Mouse (Mus musculus) layer of hippocampus, adult 11-12 months (tissue): Measurements from ENCODE around the gene Ppa1.
A peak's percentile ranks its signal among the peaks of the same experiment; 100 is the strongest.
"Not testable (repeated sequence)": the region's sequence is repeated elsewhere in the genome, so short reads cannot be mapped to it uniquely, and the experiment has no call there.

Experiments used
- DNase-seq: peaks from one replicate; pipeline ENCODE4 v3.0.0; 2022; ENCODE audit warnings: low spot score

Ppa1 gene

DNA sequence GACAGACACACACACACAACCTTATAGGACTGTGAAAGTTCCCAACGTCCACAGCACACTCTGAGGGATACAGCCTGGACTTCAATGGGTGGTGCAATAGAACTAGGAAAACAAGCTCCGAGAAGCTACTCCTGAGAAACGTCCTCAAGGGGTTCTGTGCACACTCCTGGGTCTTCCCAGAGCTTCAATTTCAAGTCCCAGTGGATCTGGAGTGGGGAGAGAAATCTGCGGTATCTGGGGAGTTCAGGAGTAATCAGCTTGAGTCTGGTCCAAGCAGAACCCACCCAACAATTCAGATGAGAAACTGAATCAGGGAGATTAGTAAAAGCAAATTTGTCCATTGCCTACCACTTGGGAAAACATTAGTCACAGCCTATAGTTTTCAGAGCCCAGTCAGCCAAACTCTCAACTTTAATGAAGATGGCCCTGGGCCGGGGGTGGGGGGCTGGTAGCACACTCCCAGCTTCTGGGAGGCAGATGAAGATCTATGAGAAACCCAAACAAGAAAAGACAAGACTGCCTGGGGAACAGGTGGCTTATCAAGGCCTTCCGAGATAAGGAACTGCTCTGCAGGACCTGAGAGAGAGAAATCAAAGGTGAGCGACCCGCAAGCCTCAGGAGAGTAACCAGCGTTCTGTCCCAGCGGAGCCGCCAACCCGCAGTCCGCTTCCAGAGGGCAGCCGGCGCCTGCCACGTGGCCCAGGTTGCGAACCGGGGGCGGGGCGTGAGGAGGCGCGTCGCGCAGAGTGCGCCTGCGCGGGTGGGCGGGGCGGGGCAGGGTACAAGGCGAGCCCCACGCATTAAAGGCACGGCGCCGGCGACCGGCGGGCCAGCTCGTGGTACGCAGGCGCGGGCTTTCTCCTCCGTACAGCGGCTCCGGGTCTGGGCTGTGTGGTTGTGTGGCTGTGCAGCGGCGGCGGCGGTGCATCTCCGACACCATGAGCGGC is at the start of gene Ppa1:
Ppa1 (plus strand) TSS at position 763 of the 947 bp plus-strand sequence.
- peak; percentile 79 for DNase-seq

- no peak for DNase-seq
Measured at GRCm38 (mm10) chr10:61599556-61600114, 48.7 kb upstream of the Ppa1 start.

DNA sequence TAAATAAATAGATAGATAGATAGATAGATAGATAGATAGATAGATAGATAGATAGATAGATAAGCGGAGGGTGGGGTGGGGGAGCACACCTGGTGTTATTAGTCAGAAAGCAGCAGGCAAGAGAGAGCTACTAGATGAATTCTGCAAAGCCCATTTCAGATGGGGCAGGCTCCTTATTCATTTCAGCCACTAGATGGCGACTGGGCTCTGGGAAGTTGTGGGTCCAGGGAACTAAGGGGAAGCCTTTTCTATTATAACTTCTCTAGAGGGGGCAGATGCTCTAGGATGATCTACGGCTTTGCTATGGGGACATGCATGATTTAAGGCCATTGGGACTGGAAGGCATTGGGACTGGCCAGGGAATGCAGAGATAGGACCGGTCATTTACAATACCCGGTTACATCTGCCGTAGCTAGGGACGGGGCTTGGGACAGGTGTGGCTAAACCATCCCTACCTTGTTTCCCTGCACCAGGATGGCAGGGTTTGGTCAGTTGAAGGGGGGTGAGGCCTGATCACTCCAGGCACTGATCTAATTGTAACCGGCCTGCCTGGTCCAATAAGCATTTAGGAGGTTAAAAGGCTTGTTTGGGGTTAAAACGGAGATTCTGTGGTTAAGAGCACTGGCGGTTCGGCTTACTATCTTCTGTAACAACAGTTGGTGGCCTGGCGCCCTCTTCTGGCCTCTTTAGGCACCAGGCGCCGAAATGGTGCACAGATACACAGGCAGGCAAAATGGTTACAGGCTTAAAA is 45.9 kb upstream of the Ppa1 start:
- DNase-seq, result peak; percentile 55

- DNase-seq, result no peak
Measured at GRCm38 (mm10) chr10:61604376-61605065, 43.8 kb upstream of the Ppa1 start.

DNA sequence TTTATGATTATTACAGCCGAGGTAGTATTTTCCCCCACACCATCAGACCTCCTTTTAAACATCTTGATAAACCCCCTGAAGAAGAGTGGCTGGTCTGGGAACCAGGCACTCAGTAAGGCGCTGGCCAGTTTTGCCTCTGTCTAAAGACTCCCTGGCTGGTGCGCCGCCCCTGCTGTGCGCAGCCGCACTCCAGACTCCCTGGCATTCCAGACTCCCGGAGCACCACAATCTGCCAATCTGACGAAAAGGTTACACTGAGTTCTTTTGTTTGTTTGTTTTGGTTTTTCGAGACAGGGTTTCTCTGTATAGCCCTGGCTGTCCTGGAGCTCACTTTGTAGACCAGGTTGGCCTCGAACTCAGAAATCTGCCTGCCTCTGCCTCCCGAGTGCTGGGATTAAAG is 43.0 kb upstream of the Ppa1 start:
- not testable (repeated sequence) for DNase-seq

DNA sequence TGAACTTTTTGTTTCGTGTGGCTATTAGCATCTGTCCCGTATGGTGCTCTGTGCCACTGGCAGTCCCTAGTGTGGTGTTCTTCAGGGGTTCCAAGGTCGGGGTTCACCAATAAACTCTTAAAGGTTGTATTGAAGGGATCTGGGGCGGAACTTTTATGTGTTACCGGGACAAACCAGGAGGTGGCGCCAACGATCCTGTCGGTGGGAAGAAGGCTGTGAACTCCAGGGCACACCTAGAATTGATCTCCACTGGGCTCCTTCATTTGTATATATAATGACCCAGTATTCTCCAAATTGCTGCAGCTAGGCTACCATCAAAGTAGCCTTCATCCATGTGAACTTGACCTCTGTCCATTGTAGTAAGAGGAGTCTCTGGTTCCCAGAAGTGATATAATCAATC is 42.5 kb upstream of the Ppa1 start:
- peak; percentile 49 for DNase-seq

DNA sequence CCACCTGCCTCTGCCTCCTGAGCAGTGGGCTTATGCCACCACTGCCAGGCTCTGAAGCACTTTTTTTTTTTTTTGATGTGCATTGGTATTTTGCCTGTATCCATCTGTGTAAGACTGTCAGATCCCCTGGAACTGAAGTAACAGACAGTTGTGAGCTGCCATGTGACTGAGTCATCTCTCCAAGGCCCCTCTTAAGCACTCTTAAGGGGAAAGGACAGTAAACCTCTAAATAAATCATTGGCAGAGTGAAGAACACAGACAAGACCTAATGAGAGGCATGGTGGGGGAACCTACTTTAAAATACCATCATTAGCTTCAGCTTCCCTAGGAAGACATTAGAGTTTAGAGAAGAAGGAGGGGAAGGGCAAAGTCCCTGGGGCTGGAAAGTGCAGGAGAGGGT is 40.1 kb upstream of the Ppa1 start:
- no peak for DNase-seq

- DNase-seq, result no peak
Measured at GRCm38 (mm10) chr10:61610650-61611235, 37.6 kb upstream of the Ppa1 start.

GRCm38 (mm10) chr10:61614311-61614710 is 34.0 kb upstream of the Ppa1 start:
- no peak for DNase-seq

- no peak for DNase-seq
Measured at GRCm38 (mm10) chr10:61618528-61618927, 29.8 kb upstream of the Ppa1 start.

GRCm38 (mm10) chr10:61621681-61622080 is 26.7 kb upstream of the Ppa1 start:
- peak; percentile 12 for DNase-seq

DNA sequence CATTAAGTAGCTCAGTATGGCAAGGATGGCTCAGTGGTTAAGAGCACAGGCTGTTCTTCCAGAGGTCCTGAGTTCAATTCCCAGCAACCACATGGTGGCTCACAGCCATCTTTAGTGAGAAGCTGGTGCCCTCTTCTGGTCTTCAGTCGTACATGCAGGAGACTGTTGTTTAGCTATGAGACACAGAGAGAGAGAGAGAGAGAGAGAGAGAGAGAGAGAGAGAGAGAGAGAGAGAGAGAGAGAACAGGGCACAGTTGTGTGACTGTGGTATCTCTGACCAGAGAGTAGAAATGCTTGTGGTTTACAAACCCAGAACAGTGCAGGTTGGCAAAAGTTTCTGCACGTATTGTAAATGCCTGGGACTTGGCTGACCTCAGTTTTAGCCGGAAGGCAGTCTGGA is 24.5 kb upstream of the Ppa1 start:
- not testable (repeated sequence) for DNase-seq

- DNase-seq, result no peak
Measured at GRCm38 (mm10) chr10:61624771-61625170, 23.6 kb upstream of the Ppa1 start.

DNA sequence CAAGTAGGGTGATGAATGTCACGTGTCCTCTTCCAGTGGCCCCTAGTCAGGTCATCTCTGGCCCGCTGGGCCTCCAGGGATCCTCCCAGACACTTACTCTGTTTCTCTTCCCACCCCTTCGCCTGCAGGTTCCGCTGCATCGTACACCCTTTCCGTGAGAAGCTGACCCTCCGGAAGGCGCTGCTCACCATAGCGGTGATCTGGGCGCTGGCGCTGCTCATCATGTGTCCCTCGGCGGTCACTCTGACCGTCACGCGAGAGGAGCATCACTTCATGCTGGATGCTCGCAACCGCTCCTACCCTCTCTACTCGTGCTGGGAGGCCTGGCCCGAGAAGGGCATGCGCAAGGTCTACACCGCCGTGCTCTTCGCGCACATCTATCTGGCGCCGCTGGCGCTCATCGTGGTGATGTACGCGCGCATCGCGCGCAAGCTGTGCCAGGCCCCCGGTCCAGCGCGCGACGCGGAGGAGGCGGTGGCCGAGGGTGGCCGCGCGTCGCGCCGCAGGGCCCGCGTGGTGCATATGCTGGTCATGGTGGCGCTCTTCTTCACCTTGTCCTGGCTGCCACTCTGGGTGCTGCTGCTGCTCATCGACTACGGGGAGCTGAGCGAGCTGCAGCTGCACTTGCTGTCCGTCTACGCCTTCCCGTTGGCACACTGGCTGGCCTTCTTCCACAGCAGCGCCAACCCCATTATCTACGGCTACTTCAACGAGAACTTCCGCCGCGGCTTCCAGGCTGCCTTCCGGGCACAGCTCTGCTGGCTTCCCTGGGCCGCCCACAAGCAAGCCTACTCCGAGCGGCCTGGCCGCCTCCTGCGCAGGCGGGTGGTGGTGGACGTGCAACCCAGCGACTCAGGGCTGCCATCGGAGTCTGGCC is 22.7 kb upstream of the Ppa1 start:
- no peak for DNase-seq

DNA sequence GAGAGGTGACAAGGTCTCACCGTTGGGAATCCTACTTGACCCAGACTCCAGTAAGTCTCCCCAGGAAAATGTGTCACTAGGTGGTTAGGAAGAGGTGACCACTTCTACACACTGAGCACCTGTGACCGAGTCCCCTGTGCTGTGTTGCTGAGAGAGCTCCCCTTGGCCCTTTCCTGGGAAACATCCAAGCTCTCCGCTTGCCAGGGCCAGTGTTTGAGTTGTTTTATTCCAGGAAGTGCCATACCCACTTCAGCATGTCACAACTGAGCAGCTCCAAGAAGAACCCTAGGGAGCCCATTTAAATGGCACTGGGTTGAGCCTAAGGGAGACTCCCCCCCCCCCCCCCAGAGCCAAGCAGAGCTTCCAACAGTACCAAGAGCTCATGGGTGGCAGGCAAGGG is 21.8 kb upstream of the Ppa1 start:
- DNase-seq, result no peak

DNA sequence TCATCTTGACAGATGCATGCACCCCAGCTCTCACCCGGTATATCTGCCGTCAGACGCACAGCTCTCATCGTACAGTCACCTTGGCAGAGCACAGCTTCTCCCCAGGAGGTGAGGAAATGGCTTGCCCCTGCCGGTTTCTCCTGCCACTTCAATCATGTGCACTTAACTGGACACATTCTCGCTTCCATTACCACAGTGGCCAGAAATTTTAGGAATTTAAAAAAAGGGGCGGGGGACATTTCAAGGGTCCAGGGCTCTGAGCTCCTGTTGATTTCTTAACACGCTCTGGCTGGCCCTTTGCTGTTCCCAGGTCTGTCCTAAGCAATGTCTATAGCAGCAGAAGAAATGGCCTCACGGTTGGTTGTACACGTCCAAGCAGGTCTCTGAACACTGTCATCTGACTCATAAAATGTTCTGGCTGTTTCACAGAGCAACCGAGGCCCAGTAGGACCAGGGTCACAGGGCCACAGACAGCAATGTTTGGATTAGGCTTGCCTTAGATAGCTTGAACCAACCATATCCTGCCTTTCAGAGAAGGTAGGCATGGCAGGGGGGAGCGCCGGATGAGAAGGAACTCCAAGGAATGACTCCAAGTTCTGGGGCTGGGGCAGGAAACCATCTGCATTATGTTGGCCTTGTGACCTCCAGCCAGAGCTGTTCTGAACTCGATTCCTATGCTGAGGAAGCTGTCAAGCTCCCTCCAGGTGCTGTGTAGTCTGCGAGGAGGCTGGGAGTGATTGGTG is 21.0 kb upstream of the Ppa1 start:
- DNase-seq, result no peak

DNA sequence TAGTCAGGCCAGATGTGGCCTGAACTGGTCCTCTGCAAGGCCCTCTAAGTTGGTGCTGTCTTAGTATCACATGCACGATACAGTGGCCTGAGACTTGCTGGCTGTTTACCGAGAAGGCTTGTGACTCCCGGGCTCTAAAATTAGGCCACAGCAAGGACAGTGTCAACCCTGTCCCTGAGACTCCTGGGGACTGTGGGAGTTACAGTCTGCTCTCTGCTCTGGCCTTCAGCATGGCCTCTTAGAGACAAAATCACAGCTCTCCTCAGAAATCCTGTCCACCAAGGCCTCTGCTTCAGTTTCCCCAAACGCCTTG is 20.5 kb upstream of the Ppa1 start:
- DNase-seq, result no peak

GRCm38 (mm10) chr10:61632445-61632844 is 15.9 kb upstream of the Ppa1 start:
- DNase-seq, result no peak

GRCm38 (mm10) chr10:61637055-61637454 is 11.3 kb upstream of the Ppa1 start:
- no peak for DNase-seq

- no peak for DNase-seq
Measured at GRCm38 (mm10) chr10:61640363-61640762, 8.0 kb upstream of the Ppa1 start.
